Mouse (Mus musculus) liver, embryonic 14.5 days (tissue): ENCODE data around the gene Rsc1a1. TPM values are rescaled to one million over a fixed set of nuclear protein-coding genes. Genes with fewer than 3 reads are reported as not detected.

ENCODE experiments used
- ATAC-seq: fragments of 200-750 bp; cut with Nextera tagmentation; 2 replicates; pipeline ENCODE4 v1.8.0; 2017; ENCODE audit warnings: moderate number of reproducible peaks, mild to moderate bottlenecking, moderate library complexity; ENCODE audit not compliant: insufficient read depth
- DNase-seq, 3 experiments: peaks; one replicate each; pipeline ENCODE4 v3.0.0-alpha.2; 2012 to 2013; ENCODE audit warnings: low read depth in 3 of 3, low spot score in 3 of 3
- H3K27ac ChIP-seq: fragments of 300-500 bp; sonication (generic); 2 replicates; pipeline ENCODE4 v1.5.1; 2014; ENCODE audit warnings: moderate library complexity, mild to moderate bottlenecking, control low read depth, inconsistent platforms
- H3K27me3 ChIP-seq: fragments of 300-500 bp; sonication (generic); 2 replicates; pipeline ENCODE4 v1.6.1; 2014; ENCODE audit warnings: mild to moderate bottlenecking, low read length, moderate library complexity; ENCODE audit not compliant: control insufficient read depth, insufficient read depth
- H3K36me3 ChIP-seq: fragments of 300-500 bp; sonication (generic); replicated peaks from 2 replicates; pipeline ENCODE4 v1.6.1; 2014; ENCODE audit warnings: low read depth; ENCODE audit not compliant: control insufficient read depth, insufficient read depth
- H3K4me1 ChIP-seq, 2 experiments: fragments of 200-500 bp in 1 of 2; fragments of 300-500 bp in 1 of 2; sonication (generic) in 1 of 2; replicated peaks; 2 replicates each; pipeline ENCODE4 v1.6.1; 2012 to 2014; ENCODE audit warnings: antibody characterized with exemption in 1 of 2, inconsistent platforms in 1 of 2, low read length in 1 of 2; ENCODE audit not compliant: control insufficient read depth in 2 of 2, insufficient read depth in 2 of 2
- H3K4me2 ChIP-seq: fragments of 300-500 bp; sonication (generic); 2 replicates; pipeline ENCODE4 v1.6.1; 2014; ENCODE audit warnings: low read depth, mild to moderate bottlenecking, control low read depth, moderate library complexity
- H3K4me3 ChIP-seq, 2 experiments: fragments of 200-500 bp in 1 of 2; fragments of 300-500 bp in 1 of 2; sonication (generic) in 1 of 2; 2 replicates each; pipeline ENCODE4 v1.5.1; 2012 to 2014; ENCODE audit warnings: low read depth in 2 of 2, low read length in 2 of 2, mild to moderate bottlenecking in 2 of 2, control low read depth in 1 of 2, inconsistent platforms in 1 of 2, moderate library complexity in 1 of 2; ENCODE audit not compliant: insufficient read depth in 1 of 2
- H3K9ac ChIP-seq: fragments of 300-500 bp; sonication (generic); replicated peaks from 2 replicates; pipeline ENCODE4 v1.6.1; 2014; ENCODE audit warnings: mild to moderate bottlenecking, control low read depth, moderate library complexity
- H3K9me3 ChIP-seq: fragments of 300-500 bp; sonication (generic); 2 replicates; pipeline ENCODE4 v1.6.1; 2016; ENCODE audit warnings: low read length, mixed read lengths; ENCODE audit not compliant: control insufficient read depth
- CTCF ChIP-seq: IDR thresholded peaks from 2 replicates; pipeline ENCODE4 v1.5.1; 2016; ENCODE audit warnings: antibody characterized with exemption, low read depth, control low read depth
- EP300 ChIP-seq: IDR thresholded peaks from 2 replicates; pipeline ENCODE4 v1.6.1; 2016; ENCODE audit warnings: antibody characterized with exemption, low read depth
- WGBS: fragments of 180-500 bp; shearing (Covaris S2); extraction: QIAGEN DNeasy Blood & Tissue Kit; methylation state at CpG from one replicate; pipeline ENCODE4 v1.1.7; 2014; ENCODE audit not compliant: insufficient replicate concordance; 5-methylcytosine and 5-hydroxymethylcytosine counted together
- polyA plus RNA-seq, 2 experiments: library from polyadenylated mRNA; depleted of rRNA in 1 of 2; stranded (reverse) in 1 of 2; unstranded in 1 of 2; fragments of >200 nt; fragmentation: Nextera tagmentation in 1 of 2; extraction: Ambion mirVana in 1 of 2; gene quantifications; 2 replicates each; pipeline versions ENCODE4 v1.2.1 to v1.2.3; 2012 to 2014

The Rsc1a1 gene
- polyA plus RNA-seq, 2 experiments, result 2.1 to 3.9 TPM

DNA sequence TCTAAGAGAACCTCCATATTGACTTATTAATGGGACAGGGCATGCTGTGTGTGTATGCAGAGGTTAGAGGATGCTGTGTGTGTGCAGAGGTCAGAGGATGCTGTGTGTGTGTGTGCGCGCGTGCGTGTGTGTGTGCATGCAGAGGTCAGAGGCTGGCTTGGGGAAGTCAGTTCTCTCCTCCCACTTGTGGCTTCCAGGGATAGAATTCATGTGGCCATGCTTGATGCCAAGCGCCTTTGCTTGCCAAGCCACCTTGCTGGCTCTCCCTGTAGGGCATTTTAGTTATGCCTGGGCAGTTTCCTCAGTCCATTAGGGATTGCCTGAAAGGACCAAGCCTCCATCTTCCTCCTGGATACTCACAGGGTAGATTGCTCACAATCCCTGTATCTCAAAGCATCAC lies 48.7 kb downstream of the Rsc1a1 start:
- ATAC-seq, result no peak
- H3K27ac ChIP-seq, result no peak overlapping the region
- WGBS, result 80% methylated on average over 5 of the region's 5 CpGs
- H3K36me3 ChIP-seq, result no peaks in the 10 kb centered on the region; the same call in none of the 2 replicates
- no peak for DNase-seq
- H3K9ac ChIP-seq, result no peak overlapping the region
- H3K9me3 ChIP-seq, result no peaks in the 10 kb centered on the region
- H3K4me3 ChIP-seq, result no peak overlapping the region
- H3K4me2 ChIP-seq, result no peak overlapping the region
- TF ChIP-seq EP300 (no peak), CTCF (no peak)
- H3K27me3 ChIP-seq, result no peaks in the 10 kb centered on the region
- no peaks in the 10 kb centered on the region for H3K4me1 ChIP-seq

- H3K4me1 ChIP-seq, result no peaks in the 10 kb centered on the region
- no peak overlapping the region for H3K9ac ChIP-seq
- no peak overlapping the region for H3K27ac ChIP-seq
- ATAC-seq (no peak), DNase-seq (no peak)
- no peaks in the 10 kb centered on the region for H3K27me3 ChIP-seq
- H3K4me3 ChIP-seq, result no peak overlapping the region
- TF ChIP-seq EP300 (no peak), CTCF (no peak)
- WGBS, result 78% methylated on average over 9 of the region's 9 CpGs
- H3K4me2 ChIP-seq, result no peak overlapping the region
- H3K9me3 ChIP-seq, result no peaks in the 10 kb centered on the region
- H3K36me3 ChIP-seq, result no peaks in the 10 kb centered on the region; the same call in none of the 2 replicates
Measured at GRCm38 (mm10) chr4:141635991-141636390, 49.4 kb downstream of the Rsc1a1 start.

Other genes starting within 250 kb of the Rsc1a1 start
- not detected in 2 replicates for gene Srarp, start 249.5 kb downstream of the Rsc1a1 start, polyA plus RNA-seq (2012; rRNA removed)
- gene Srarp, start 249.5 kb downstream of the Rsc1a1 start, polyA plus RNA-seq (2014; fragmentation: Nextera tagmentation; extraction: Ambion mirVana), result not detected in 2 replicates
- gene Zbtb17, start 240.9 kb downstream of the Rsc1a1 start, polyA plus RNA-seq (2012; rRNA removed), result 8.7 and 9.1 TPM in 2 replicates
- 5.1 and 7.1 TPM in 2 replicates for gene Zbtb17, start 240.9 kb downstream of the Rsc1a1 start, polyA plus RNA-seq (2014; fragmentation: Nextera tagmentation; extraction: Ambion mirVana)
- 2.5 and 4.0 TPM in 2 replicates for gene Spen, start 147.0 kb downstream of the Rsc1a1 start, polyA plus RNA-seq (2012; rRNA removed)
- gene Spen, start 147.0 kb downstream of the Rsc1a1 start, polyA plus RNA-seq (2014; fragmentation: Nextera tagmentation; extraction: Ambion mirVana), result 3.4 and 3.8 TPM in 2 replicates
- gene Fblim1, start 79.5 kb downstream of the Rsc1a1 start, polyA plus RNA-seq (2012; rRNA removed), result 1.1 and 2.0 TPM in 2 replicates
- gene Fblim1, start 79.5 kb downstream of the Rsc1a1 start, polyA plus RNA-seq (2014; fragmentation: Nextera tagmentation; extraction: Ambion mirVana), result 0.77 and 0.95 TPM in 2 replicates
- gene Tmem82, start 67.0 kb downstream of the Rsc1a1 start, polyA plus RNA-seq (2012; rRNA removed), result 2.1 and 2.6 TPM in 2 replicates
- 2.2 and 2.7 TPM in 2 replicates for gene Tmem82, start 67.0 kb downstream of the Rsc1a1 start, polyA plus RNA-seq (2014; fragmentation: Nextera tagmentation; extraction: Ambion mirVana)
- gene Slc25a34, start 61.8 kb downstream of the Rsc1a1 start, polyA plus RNA-seq (2012; rRNA removed), result 0.03 TPM in 2 replicates
- not detected in 2 replicates for gene Slc25a34, start 61.8 kb downstream of the Rsc1a1 start, polyA plus RNA-seq (2014; fragmentation: Nextera tagmentation; extraction: Ambion mirVana)
- 4.2 and 4.5 TPM in 2 replicates for gene Plekhm2, start 20.7 kb downstream of the Rsc1a1 start, polyA plus RNA-seq (2012; rRNA removed)
- 0.33 and 0.49 TPM in 2 replicates for gene Plekhm2, start 20.7 kb downstream of the Rsc1a1 start, polyA plus RNA-seq (2014; fragmentation: Nextera tagmentation; extraction: Ambion mirVana)
- gene Ddi2, start 37.8 kb upstream of the Rsc1a1 start, polyA plus RNA-seq (2012; rRNA removed), result 6.7 and 9.5 TPM in 2 replicates
- 9.2 and 11.4 TPM in 2 replicates for gene Ddi2, start 37.8 kb upstream of the Rsc1a1 start, polyA plus RNA-seq (2014; fragmentation: Nextera tagmentation; extraction: Ambion mirVana)
- gene Agmat, start 61.1 kb upstream of the Rsc1a1 start, polyA plus RNA-seq (2012; rRNA removed), result 11.2 and 14.4 TPM in 2 replicates
- gene Agmat, start 61.1 kb upstream of the Rsc1a1 start, polyA plus RNA-seq (2014; fragmentation: Nextera tagmentation; extraction: Ambion mirVana), result 18.1 and 18.7 TPM in 2 replicates
- 2.4 and 2.8 TPM in 2 replicates for gene Dnajc16, start 105.3 kb upstream of the Rsc1a1 start, polyA plus RNA-seq (2012; rRNA removed)
- gene Dnajc16, start 105.3 kb upstream of the Rsc1a1 start, polyA plus RNA-seq (2014; fragmentation: Nextera tagmentation; extraction: Ambion mirVana), result 1.4 and 1.7 TPM in 2 replicates
- 7.5 and 7.6 TPM in 2 replicates for gene Casp9, start 108.0 kb upstream of the Rsc1a1 start, polyA plus RNA-seq (2012; rRNA removed)
- gene Casp9, start 108.0 kb upstream of the Rsc1a1 start, polyA plus RNA-seq (2014; fragmentation: Nextera tagmentation; extraction: Ambion mirVana), result 5.8 and 6.5 TPM in 2 replicates
- not detected in 2 replicates for gene Cela2a, start 140.6 kb upstream of the Rsc1a1 start, polyA plus RNA-seq (2012; rRNA removed)
- not detected in 2 replicates for gene Cela2a, start 140.6 kb upstream of the Rsc1a1 start, polyA plus RNA-seq (2014; fragmentation: Nextera tagmentation; extraction: Ambion mirVana)
- gene Ctrc, start 160.8 kb upstream of the Rsc1a1 start, polyA plus RNA-seq (2012; rRNA removed), result not detected in 2 replicates
- gene Ctrc, start 160.8 kb upstream of the Rsc1a1 start, polyA plus RNA-seq (2014; fragmentation: Nextera tagmentation; extraction: Ambion mirVana), result not detected in 2 replicates
- gene Efhd2, start 189.3 kb upstream of the Rsc1a1 start, polyA plus RNA-seq (2012; rRNA removed), result 25.9 and 26.5 TPM in 2 replicates
- gene Efhd2, start 189.3 kb upstream of the Rsc1a1 start, polyA plus RNA-seq (2014; fragmentation: Nextera tagmentation; extraction: Ambion mirVana), result 23.4 and 26.2 TPM in 2 replicates